Mouse (Mus musculus): Measurements from ENCODE around the gene Tmem40.
A peak's percentile ranks its signal among the peaks of the same experiment; 100 is the strongest.

The Tmem40 gene

GRCm38 (mm10) chr6:115761995-115762756 is at the start of gene Tmem40:
TSS of gene Tmem40 (minus strand) at chr6:115762410.
- no peak for DNase-seq (ENCODE audit: low spot score)

DNA sequence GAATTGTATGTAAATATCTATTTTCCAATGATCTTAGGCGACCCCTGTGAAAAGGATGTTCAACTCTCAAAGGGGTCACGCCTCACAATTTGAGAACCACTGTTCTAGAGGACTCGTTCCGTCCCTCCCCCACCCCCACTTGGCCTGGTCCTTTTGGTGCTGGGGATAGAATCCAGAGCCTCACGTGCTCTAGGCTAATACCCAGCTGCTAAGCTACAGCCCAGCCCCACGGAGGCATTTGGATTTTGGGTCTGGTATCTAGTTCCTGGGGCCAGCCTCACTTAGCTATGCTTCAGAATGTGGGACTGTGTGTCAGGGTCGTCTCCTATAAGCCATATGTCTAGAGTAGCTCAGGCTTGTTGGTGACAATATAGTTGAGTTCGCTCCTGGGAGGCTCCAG is 49.4 kb upstream of the Tmem40 start:
- DNase-seq (ENCODE audit: low spot score) = no peak

DNA sequence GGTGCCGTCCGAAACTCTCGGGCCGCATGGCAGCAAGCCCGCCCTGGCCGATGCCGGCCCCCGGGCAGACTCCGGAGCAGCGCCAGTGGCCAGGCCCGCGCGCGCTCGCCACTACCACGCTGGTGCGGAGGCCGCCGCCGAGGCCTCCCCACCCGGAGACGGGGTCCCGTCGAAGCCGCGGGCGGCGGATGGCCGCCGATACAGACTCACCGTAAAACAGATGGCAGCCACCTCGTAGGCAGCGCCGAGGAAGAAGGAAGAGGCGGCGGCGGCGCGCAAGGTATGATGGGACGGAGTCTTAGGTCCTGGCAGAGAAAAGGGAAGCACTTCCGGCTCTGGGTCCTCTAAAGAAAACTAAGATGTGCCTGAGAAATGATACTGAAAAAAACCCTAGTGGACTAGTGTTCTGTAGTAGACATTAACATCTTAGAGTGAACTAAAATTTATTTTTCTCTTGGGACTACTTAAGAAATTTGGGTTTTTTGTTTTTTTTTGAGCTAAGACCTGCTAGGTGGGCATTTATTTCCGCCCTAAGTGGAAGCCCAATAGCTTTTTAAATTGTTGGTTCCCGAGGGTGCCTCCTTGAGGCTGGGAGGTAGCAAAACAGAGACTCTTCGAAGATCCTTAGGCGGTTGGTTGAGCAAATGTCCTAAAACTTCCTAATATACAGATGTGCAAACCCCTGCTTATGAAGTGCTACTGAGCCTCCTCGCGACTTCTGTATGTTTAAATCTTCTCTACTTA is 46.5 kb upstream of the Tmem40 start, which contains the start of gene Rpl32:
Gene Rpl32 (minus strand): TSS at position 260 of the 744 bp plus-strand sequence.
- peak; percentile 81 for DNase-seq (ENCODE audit: low spot score)

DNA sequence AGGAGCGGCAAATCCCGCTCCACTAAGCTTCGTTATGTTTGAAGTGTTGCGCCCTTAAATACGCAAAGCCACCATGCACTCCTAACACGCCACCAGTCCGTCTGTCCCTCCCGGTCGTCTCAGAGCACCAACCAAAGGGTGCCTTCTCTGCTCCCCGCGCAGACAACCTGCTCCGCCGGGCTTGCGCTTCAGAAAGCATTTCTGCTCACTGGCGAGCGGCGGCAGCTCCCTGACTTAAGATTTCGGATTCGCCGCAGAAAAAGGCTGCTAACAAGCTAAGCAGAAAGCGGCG is 45.9 kb upstream of the Tmem40 start:
- DNase-seq (ENCODE audit: low spot score) = no peak

DNA sequence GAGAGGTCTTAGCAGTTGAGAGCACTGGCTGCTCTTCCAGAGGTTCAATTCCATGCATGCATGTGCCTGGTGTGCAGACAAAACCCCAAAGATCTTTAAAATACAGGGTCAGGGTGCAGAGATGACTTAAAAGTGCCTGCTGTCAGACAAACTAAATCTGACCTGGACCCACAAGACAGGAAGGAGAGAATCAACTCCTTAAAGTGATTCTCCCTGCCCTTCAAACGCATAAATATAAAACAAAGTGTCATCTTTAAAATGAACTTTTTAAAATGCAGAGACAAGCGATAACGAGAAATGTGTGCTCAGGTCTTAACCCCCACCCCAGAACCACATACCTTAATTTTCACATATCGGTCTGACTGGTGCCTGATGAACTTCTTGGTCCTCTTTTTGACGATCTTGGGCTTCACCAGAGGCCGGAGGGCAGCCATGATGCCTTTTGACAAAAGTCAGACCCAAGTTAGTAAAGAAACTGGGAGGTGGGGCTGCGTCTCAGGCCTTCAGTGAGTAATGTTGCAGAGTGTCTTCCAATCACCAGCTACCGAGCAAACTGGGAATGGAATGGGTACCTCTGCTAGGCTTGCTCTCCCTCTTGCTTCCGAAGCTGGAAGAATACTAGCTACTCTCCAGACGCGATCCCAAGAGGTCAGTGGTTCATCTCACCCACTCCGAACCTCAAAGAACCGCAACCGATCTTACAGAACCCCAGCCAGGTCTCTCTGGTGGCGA is 45.4 kb upstream of the Tmem40 start:
- DNase-seq (ENCODE audit: low spot score) = no peak

GRCm38 (mm10) chr6:115804432-115805192 is 42.4 kb upstream of the Tmem40 start:
- no peak for DNase-seq (ENCODE audit: low spot score)

DNA sequence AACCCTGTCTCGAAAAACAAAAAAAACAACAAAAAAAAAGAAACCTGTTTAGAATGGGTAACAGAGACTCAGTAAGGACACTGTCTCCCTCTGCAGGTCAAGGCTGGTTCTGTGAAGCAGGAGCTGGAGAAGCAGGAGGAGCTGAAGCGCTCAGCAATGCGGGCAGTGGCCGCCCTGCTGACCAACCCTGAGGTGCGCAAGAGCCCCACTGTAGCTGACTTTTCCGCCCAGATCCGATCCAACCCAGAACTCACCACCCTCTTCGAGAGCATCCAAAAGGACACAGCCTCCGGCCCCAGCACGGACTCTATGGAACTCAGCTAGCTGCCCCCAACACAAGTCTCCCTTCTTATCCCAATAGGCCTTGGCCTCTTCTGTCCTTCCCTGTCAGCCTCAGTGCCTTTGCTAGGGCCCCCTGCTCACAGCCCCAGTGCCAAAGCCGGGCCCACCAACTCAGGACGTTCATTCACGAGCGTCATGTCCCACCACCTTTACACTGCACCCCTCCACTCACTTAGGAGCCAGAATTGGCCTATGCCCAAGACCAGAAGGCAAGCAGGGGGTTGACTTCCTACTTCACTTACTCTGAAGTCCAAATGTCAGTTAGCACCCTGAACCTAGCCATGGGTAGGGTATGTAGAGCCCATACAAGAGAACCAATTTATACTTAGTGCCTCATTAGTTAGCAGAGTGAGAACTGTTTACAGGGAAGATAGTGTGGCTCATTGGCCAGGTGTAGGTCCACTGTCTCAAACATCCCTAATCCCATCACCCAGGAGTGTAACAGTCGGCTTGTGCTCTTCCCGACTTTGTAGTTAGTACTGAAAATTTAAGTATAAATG is 41.6 kb upstream of the Tmem40 start:
- DNase-seq (ENCODE audit: low spot score) = peak; percentile 63

DNA sequence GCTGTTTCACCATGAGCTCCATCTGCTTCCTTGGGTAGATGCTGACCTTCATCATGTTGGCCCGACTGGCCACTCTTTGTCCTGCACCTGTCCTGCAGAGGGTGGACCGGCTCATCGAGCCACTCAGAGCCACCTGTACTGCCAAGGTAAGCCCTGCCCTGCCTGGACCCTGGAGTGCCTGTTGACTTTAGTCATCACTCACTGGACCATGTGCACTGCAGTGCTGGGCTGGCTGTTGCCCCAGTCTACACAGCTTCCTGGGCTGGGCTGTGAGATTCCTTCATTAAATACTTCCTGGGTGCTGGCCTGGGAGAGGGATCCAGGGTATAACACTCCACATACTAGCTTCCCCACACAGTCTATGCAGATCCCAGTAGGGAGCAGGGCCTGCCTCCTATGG is 39.6 kb upstream of the Tmem40 start:
- DNase-seq (ENCODE audit: low spot score) = no peak

DNA sequence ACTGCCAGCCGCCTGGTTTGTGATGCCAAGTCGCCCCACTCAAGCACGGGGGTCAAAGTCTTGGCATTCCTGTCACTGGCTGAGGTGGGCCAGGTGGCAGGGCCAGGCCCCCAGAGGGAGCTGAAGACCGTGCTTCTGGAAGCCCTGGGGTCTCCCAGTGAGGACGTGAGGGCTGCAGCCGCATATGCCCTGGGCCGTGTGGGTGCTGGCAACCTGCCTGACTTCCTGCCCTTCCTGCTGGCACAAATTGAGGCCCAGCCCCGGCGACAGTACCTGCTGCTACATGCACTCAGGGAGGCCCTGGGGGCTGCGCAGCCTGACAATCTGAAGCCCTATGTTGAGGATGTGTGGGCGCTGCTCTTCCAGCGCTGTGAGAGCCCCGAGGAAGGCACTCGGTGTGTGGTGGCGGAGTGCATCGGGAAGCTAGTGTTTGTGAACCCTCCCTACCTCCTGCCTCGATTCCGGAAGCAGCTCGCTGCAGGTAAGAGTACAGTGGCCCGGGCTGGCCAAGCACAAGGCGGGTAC is 30.5 kb upstream of the Tmem40 start:
- no peak for DNase-seq (ENCODE audit: low spot score)

DNA sequence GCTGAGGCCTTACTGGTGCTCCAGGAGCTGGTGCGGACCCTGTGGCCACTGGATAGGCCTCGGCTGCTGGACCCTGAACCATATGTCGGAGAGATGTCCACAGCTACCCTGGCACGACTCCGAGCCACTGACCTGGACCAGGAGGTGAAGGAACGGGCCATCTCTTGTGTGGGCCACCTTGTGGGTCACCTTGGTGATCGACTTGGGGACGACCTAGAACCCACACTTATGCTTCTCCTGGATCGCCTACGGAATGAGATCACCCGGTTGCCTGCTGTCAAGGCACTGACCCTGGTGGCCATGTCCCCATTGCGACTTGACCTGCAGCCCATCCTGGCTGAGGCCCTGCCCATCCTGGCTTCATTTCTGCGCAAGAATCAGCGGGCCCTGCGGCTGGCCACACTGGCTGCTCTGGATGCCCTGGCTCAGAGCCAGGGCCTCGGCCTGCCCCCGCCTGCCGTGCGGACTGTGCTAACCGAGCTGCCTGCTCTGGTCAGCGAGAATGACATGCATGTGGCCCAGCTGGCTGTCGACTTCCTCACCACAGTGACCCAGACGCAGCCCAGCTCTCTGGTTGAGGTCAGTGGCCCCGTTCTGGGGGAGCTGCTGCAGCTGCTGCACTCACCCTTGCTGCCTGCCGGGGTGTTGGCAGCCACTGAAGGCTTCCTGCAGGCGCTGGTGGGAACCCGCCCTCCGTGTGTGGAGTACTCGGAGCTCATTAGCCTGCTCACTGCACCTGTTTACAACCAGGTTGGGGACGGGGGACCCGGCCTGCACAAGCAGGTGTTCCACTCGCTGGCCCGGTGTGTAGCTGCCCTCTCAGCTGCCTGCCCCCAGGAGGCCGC is 29.9 kb upstream of the Tmem40 start:
- no peak for DNase-seq (ENCODE audit: low spot score)

- no peak for DNase-seq (ENCODE audit: low spot score)
Measured at GRCm38 (mm10) chr6:115791016-115791415, 28.8 kb upstream of the Tmem40 start.

GRCm38 (mm10) chr6:115782781-115783180 is 20.6 kb upstream of the Tmem40 start:
- no peak for DNase-seq (ENCODE audit: low spot score)

- no peak for DNase-seq (ENCODE audit: low spot score)
Measured at GRCm38 (mm10) chr6:115776363-115776762, 14.2 kb upstream of the Tmem40 start.

GRCm38 (mm10) chr6:115775838-115776237 is 13.6 kb upstream of the Tmem40 start:
- DNase-seq (ENCODE audit: low spot score) = no peak

GRCm38 (mm10) chr6:115774501-115774921 is 12.3 kb upstream of the Tmem40 start, which contains the start of gene Cand2:
TSS of gene Cand2 (plus strand) at chr6:115774538.
- DNase-seq (ENCODE audit: low spot score) = no peak

DNA sequence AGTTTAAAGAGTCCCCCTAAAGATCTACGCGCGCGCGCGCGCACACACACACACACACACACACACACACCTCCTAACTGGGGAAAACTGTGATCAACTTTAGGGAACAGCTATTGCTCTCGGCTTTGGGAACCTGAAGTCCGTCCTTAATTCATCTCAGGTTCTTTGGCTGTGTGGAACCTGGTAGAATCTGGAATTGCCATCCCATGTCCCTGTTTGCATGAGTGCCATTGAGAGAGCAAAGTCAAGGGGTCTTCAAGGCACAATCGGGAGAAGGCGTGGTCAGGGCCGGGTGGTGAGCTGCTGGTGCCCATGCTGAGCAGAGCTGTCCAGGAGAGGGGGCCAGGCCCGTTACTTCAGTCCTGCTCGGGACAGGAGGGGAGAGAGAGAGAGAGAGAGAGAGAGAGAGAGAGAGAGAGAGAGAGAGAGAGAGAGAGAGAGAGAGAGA is 11.8 kb upstream of the Tmem40 start:
- DNase-seq (ENCODE audit: low spot score) = no peak

DNA sequence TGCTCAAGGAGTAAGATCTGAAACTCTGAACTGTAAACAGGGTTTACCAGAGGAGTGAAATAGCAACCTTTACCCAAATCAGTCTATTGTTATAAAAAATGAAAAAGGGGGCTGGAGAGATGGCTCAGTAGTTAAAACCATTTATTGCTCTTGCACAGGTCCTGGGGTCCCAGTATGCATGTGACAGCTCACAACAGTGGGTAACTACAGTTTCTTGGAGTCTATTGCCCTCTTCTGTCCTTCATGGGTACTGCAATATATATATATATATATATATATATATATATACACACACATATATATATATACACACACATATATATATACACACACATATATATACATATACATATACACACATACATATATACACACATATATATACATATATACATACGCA is 10.4 kb upstream of the Tmem40 start:
- no peak for DNase-seq (ENCODE audit: low spot score)

DNA sequence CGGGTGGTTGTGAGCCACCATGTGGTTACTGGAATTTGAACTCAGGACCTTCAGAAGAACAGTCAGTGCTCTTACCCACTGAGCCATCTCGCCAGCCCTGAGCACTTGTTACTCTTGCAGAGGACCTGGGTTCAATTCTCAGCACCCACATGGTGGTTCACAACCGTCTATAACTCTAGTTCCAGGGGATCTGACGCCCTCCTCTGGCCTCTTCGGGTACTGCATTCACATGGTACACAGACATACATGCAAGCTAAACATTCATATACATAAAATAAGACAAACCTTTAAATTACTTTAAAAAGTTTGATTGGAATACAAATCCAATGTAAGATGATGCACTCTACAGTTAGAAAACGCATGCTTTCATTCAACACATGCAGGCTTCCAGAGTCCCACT is 10.0 kb upstream of the Tmem40 start:
- DNase-seq (ENCODE audit: low spot score) = no peak

GRCm38 (mm10) chr6:115770852-115771251 is 8.6 kb upstream of the Tmem40 start:
- no peak for DNase-seq (ENCODE audit: low spot score)
